Mouse (Mus musculus) heart, embryonic 14.5 days (tissue): ENCODE measurements around the gene Ipo4. TPM values are rescaled to one million over a fixed set of nuclear protein-coding genes. Genes with fewer than 3 reads are reported as not detected.

ENCODE experiments used
- ATAC-seq: fragments of 200-750 bp; cut with Nextera tagmentation; 2 replicates; pipeline ENCODE4 v1.8.0; 2017; ENCODE audit warnings: low read depth, moderate TSS enrichment; ENCODE audit not compliant: insufficient number of reproducible peaks, insufficient read depth, low FRiP score
- H3K27ac ChIP-seq, 2 experiments: fragments of 200-500 bp in 1 of 2; fragments of 300-500 bp in 1 of 2; sonication (generic) in 1 of 2; replicated peaks in 1 of 2; 2 replicates each; pipeline ENCODE4 v1.5.1; 2012 to 2014; ENCODE audit warnings: low read depth in 2 of 2, low read length in 2 of 2, control low read depth in 1 of 2, mild to moderate bottlenecking in 1 of 2, mixed read lengths in 1 of 2; ENCODE audit not compliant: control insufficient read depth in 1 of 2, insufficient read depth in 1 of 2
- H3K27me3 ChIP-seq: fragments of 300-500 bp; sonication (generic); 2 replicates; pipeline ENCODE4 v1.6.1; 2014; ENCODE audit warnings: mild to moderate bottlenecking, low read length, control low read depth; ENCODE audit not compliant: control insufficient read depth, insufficient read depth
- H3K36me3 ChIP-seq: fragments of 300-500 bp; sonication (generic); 2 replicates; pipeline ENCODE4 v1.6.1; 2014; ENCODE audit warnings: mild to moderate bottlenecking, control low read depth, low read length, mixed read lengths; ENCODE audit not compliant: control insufficient read depth, insufficient read depth
- H3K4me1 ChIP-seq, 2 experiments: fragments of 200-500 bp in 1 of 2; fragments of 300-500 bp in 1 of 2; sonication (generic) in 1 of 2; 2 replicates each; pipeline ENCODE4 v1.6.1; 2012 to 2014; ENCODE audit warnings: low read length in 2 of 2, control low read depth in 1 of 2, mixed read lengths in 1 of 2; ENCODE audit not compliant: control insufficient read depth in 2 of 2, insufficient read depth in 2 of 2
- H3K4me2 ChIP-seq: fragments of 300-500 bp; sonication (generic); 2 replicates; pipeline ENCODE4 v1.6.1; 2014; ENCODE audit warnings: mild to moderate bottlenecking, low read length
- H3K4me3 ChIP-seq, 2 experiments: fragments of 200-500 bp in 1 of 2; fragments of 300-500 bp in 1 of 2; sonication (generic) in 1 of 2; 2 replicates each; pipeline ENCODE4 v1.5.1; 2012 to 2014; ENCODE audit warnings: low read length in 2 of 2, mild to moderate bottlenecking in 2 of 2, control low read depth in 1 of 2, low read depth in 1 of 2, moderate library complexity in 1 of 2; ENCODE audit not compliant: control insufficient read depth in 1 of 2, insufficient read depth in 1 of 2
- H3K9ac ChIP-seq: fragments of 300-500 bp; sonication (generic); 2 replicates; pipeline ENCODE4 v1.6.1; 2014; ENCODE audit warnings: mild to moderate bottlenecking, low read length
- H3K9me3 ChIP-seq: fragments of 300-500 bp; sonication (generic); 2 replicates; pipeline ENCODE4 v1.6.1; 2016; ENCODE audit warnings: low read length, control low read depth; ENCODE audit not compliant: control insufficient read depth
- WGBS: fragments of 180-500 bp; shearing (Covaris S2); extraction: QIAGEN DNeasy Blood & Tissue Kit; methylation state at CpG from one replicate; pipeline ENCODE4 v1.1.7; 2014; 5-methylcytosine and 5-hydroxymethylcytosine counted together
- polyA plus RNA-seq: library from polyadenylated mRNA; unstranded; fragments of >200 nt; fragmentation: Nextera tagmentation; extraction: Ambion mirVana; gene quantifications from 2 replicates; pipeline ENCODE4 v1.2.1, GENCODE M21; 2014

Ipo4 gene
- polyA plus RNA-seq, 1 experiment from 2014 or later, result 68.4 TPM

GRCm38 (mm10) chr14:55628077-55628827, 7.5 kb downstream of the Ipo4 start:
- H3K9me3 ChIP-seq, result no peaks in the 10 kb centered on the region
- no peak for ATAC-seq
- no peaks in the 10 kb centered on the region for H3K27me3 ChIP-seq
- H3K4me3 ChIP-seq, result no peak overlapping the region
- H3K4me2 ChIP-seq, result no peak overlapping the region
- H3K36me3 ChIP-seq, result peaks cover 98% of the 10 kb centered on the region
- H3K4me1 ChIP-seq, result peaks cover 4 to 6% of the 10 kb centered on the region in 2 experiments; a peak in 2 of 4 replicates
- WGBS, result 85% methylated on average over 27 of the region's 27 CpGs
- no peak overlapping the region for H3K27ac ChIP-seq
- no peak overlapping the region for H3K9ac ChIP-seq

- Histone ChIP-seq H3K9ac (peak overlapping the region; percentile 59), H3K27ac (no peak overlapping the region), H3K36me3 (peaks cover 9% of the 10 kb centered on the region), H3K4me2 (peak overlapping the region; percentile 58), H3K4me1 (peaks cover 5 to 13% of the 10 kb centered on the region in 2 experiments; a peak in 3 of 4 replicates), H3K27me3 (no peaks in the 10 kb centered on the region), H3K9me3 (no peaks in the 10 kb centered on the region), H3K4me3 (peak overlapping the region; percentile 33 to 34)
- WGBS, result 25% methylated on average over 22 of the region's 22 CpGs
- ATAC-seq, result no peak
These were observed 17.1 kb downstream of the Ipo4 start for GRCm38 (mm10) chr14:55618486-55619195.

- H3K4me2 ChIP-seq, result peak within 1 kb of the TSS; percentile 58
- H3K4me3 ChIP-seq, result peak within 1 kb of the TSS; percentile 33 to 34
- no peaks in the 10 kb centered on the region for H3K27me3 ChIP-seq
- H3K9ac ChIP-seq, result peak within 1 kb of the TSS; percentile 59
- H3K9me3 ChIP-seq, result no peaks in the 10 kb centered on the region
- 0 out of 2 replicates have a peak, but pooled peaks cover 3% of the 10 kb centered on the region for H3K36me3 ChIP-seq
- peaks cover 5 to 18% of the 10 kb centered on the region in 2 experiments; a peak in 3 of 4 replicates for H3K4me1 ChIP-seq
- ATAC-seq, result peak; percentile 70
- WGBS, result 8% methylated on average over 21 of the region's 21 CpGs
- H3K27ac ChIP-seq, result peak within 1 kb of the TSS; percentile 24 to 39; a peak in 2 of 4 replicates
These were observed 17.9 kb downstream of the Ipo4 start, which contains the start of gene Rec8 for GRCm38 (mm10) chr14:55617822-55618221. Gene Rec8 (plus strand): TSS chr14:55618037.

GRCm38 (mm10) chr14:55616844-55617243, 18.9 kb downstream of the Ipo4 start:
- ATAC-seq, result no peak
- Histone ChIP-seq H3K4me1 (peaks cover 5 to 18% of the 10 kb centered on the region in 2 experiments; a peak in 3 of 4 replicates), H3K4me2 (no peak overlapping the region), H3K9ac (no peak overlapping the region), H3K27ac (0 out of 4 replicates have a peak overlapping the region, but pooled peaks of 1 of the 2 experiments have one; percentile 24), H3K36me3 (no peaks in the 10 kb centered on the region), H3K27me3 (no peaks in the 10 kb centered on the region), H3K4me3 (no peak overlapping the region), H3K9me3 (no peaks in the 10 kb centered on the region)
- WGBS, result 75% methylated on average over 2 of the region's 2 CpGs

- no peaks in the 10 kb centered on the region for H3K9me3 ChIP-seq
- H3K4me1 ChIP-seq, result peaks cover 5 to 18% of the 10 kb centered on the region in 2 experiments; a peak in 3 of 4 replicates
- no peaks in the 10 kb centered on the region for H3K27me3 ChIP-seq
- H3K36me3 ChIP-seq, result no peaks in the 10 kb centered on the region
- WGBS, result 64% methylated on average over 2 of the region's 2 CpGs
- no peak for ATAC-seq
- H3K27ac ChIP-seq, result no peak overlapping the region
- H3K4me3 ChIP-seq, result no peak overlapping the region
- no peak overlapping the region for H3K9ac ChIP-seq
- no peak overlapping the region for H3K4me2 ChIP-seq
These were observed 19.9 kb downstream of the Ipo4 start for GRCm38 (mm10) chr14:55615876-55616275.

GRCm38 (mm10) chr14:55614565-55615178, 21.1 kb downstream of the Ipo4 start:
- Histone ChIP-seq H3K36me3 (peaks cover 6% of the 10 kb centered on the region), H3K9ac (no peak overlapping the region), H3K27me3 (no peaks in the 10 kb centered on the region), H3K27ac (no peak overlapping the region), H3K4me3 (no peak overlapping the region), H3K9me3 (no peaks in the 10 kb centered on the region), H3K4me1 (peaks cover 5 to 18% of the 10 kb centered on the region in 2 experiments; a peak in 3 of 4 replicates), H3K4me2 (no peak overlapping the region)
- 58% methylated on average over 7 of the region's 7 CpGs for WGBS
- ATAC-seq, result no peak

GRCm38 (mm10) chr14:55613346-55613745, 22.4 kb downstream of the Ipo4 start:
- no peaks in the 10 kb centered on the region for H3K9me3 ChIP-seq
- H3K4me1 ChIP-seq, result peaks cover 3 to 12% of the 10 kb centered on the region in 2 experiments; a peak in 3 of 4 replicates
- 18% methylated on average over 6 of the region's 6 CpGs for WGBS
- ATAC-seq, result no peak
- H3K4me2 ChIP-seq, result no peak overlapping the region
- 0 out of 4 replicates have a peak overlapping the region, but pooled peaks of 1 of the 2 experiments have one; percentile 19 for H3K27ac ChIP-seq
- no peak overlapping the region for H3K4me3 ChIP-seq
- no peaks in the 10 kb centered on the region for H3K27me3 ChIP-seq
- no peak overlapping the region for H3K9ac ChIP-seq
- peaks cover 19% of the 10 kb centered on the region for H3K36me3 ChIP-seq
